Mouse (Mus musculus): ENCODE measurements around the gene Efna4. TPM values are rescaled to one million over a fixed set of nuclear protein-coding genes. Genes with fewer than 3 reads are reported as not detected.

Gene Efna4
- total RNA-seq (2021) = 1 to 10 TPM; 1.9 to 2.2 TPM

GRCm38 (mm10) chr3:89337721-89338578 lies at the start of gene Efna4:
TSS of gene Efna4 (minus strand) at chr3:89338028.
- DNase-seq = peak; percentile 65 to 74
- intact Hi-C loops (cut with DNase I) = loop anchor here (2.0 kb wide), 1 partner anchor 21 kb away; no protein-coding TSS in a partner anchor

- peak in 1 of 2 experiments; percentile 46 for DNase-seq
- intact Hi-C loops (cut with DNase I) = no loop called here
Observed at GRCm38 (mm10) chr3:89386438-89387420, 48.9 kb upstream of the Efna4 start.

DNA sequence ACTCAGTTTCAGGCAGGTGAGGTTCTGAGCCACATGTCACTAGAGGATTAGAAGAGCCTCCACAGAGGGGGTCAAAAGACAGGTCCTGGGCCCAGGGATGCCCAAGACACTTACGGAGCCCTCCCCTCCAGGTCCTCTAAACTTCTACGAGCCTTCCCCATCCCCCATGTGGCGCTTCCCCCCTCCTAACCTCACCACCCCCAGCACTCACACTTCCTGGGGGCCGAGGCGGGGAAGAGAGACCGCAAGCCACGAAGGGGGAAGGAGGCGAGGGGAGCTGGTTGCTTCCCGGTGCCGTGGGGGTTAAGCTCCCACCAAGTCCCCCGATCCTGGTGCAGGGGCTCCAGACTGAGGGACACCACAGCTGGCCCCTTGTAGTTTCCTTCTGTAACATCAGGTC lies 47.6 kb upstream of the Efna4 start:
- intact Hi-C loops (cut with DNase I) = no loop called here
- DNase-seq = no peak

- DNase-seq = no peak
- intact Hi-C loops (cut with DNase I) = no loop called here
Observed at GRCm38 (mm10) chr3:89384331-89385076, 46.7 kb upstream of the Efna4 start.

DNA sequence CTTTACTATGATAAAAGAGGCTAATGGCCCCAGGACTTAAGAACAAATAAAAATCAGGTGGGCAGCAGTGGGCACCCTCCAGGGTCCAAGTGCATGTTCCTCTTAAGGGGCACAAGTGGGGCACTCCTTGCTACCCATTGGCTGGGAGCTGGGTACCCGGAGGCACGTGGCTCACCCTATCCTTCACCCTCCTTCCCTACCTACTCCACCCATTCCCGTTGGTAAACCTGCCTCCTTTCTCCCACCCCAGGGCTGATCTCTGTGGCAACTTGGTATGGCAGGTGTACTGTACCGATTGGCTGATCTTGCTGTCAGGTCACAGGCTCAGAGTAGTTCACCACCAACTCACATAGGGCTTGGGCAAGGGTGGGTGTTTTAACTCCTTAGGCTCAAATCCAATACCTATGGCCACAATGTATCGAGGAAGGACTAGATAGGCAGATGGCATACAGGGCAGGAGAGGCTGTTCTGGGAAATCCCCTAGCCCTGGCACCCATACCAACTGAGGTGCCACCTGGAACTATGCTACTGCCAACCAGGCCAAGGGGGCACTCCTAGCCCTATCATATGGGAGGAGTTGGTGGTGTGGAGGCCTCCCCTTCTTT lies 45.9 kb upstream of the Efna4 start:
- no peak for DNase-seq
- intact Hi-C loops (cut with DNase I) = no loop called here

DNA sequence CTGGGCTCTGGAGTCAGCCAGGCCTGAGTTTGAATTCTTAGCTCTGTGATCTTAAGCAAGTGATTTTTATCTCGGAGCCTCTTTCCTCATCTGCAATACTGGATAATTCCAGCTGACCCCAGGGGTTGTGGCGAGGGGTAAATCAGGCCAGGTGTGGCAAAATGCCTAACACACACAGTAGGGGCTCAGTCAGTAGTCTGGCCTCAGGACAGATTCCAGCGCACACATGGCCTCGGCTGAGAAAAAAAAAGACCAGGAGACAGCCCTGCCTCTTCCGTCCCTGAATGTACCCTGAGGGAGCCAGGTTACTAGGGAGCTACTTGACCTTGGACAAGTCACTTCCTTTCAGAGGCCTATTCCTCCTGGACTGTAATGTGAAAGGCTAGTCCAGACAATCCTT lies 45.1 kb upstream of the Efna4 start:
- no peak for DNase-seq
- intact Hi-C loops (cut with DNase I) = no loop called here

- intact Hi-C loops (cut with DNase I) = no loop called here
- no peak for DNase-seq
Observed at GRCm38 (mm10) chr3:89382033-89382882, 44.4 kb upstream of the Efna4 start.

DNA sequence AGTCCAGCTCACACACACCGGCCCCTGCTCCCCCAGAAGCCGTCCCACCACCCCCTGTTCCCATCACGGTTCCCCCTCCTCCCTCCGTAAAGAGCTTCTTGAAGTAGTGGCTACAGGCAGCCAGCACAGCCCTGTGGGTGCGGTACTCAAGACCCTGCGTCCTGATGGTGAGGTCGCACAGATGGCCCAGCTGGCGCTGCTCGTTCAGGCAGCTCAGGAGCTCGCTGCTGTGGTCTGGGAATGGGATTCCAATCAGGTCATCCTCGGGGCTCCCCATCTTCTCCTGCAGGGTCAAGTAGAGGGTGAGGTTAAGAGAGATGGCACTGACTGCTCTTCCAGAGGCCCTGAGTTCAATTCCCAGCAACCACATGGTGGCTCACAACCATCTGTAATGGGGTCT lies 43.4 kb upstream of the Efna4 start:
- intact Hi-C loops (cut with DNase I) = no loop called here
- DNase-seq = no peak

DNA sequence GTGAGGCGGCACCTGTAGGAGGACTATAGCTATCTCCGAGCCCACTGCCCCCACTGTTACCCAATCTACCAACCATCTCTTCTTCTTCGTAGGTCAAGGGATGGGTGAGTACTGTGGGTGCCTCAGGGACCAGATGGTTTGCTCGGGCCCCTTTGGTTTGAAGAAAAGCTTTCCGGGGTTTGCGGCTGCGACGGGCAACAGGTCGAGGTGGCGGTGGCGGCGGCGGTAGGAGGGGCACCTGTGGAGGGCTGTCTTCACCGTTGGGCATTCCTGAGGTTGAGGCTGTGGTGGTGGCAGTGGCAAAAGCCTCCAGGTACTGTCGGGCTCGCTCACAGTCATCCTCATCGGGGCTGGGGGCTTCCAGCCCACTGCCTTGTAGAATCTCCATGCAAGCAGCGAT lies 42.9 kb upstream of the Efna4 start:
- intact Hi-C loops (cut with DNase I) = no loop called here
- DNase-seq = no peak

DNA sequence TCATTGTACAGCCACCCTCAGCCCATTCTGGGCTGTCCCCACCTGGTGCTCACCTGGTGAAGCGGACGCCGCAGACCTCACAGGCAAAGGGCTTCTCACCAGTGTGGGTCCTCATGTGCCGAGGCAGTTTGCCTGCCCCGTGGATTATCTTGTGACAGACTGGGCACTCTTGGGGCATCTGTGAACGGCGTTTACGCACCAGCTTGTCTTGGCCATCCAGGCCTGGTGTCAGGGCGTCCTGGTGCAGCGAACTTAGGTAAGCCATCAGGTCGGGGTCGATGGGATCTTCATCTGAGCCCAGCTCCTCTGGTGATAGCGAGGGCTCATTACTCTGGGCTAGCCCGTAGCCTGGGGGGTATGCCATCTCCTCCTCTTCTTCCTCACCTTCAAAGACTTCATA lies 42.5 kb upstream of the Efna4 start:
- DNase-seq = no peak
- intact Hi-C loops (cut with DNase I) = no loop called here

DNA sequence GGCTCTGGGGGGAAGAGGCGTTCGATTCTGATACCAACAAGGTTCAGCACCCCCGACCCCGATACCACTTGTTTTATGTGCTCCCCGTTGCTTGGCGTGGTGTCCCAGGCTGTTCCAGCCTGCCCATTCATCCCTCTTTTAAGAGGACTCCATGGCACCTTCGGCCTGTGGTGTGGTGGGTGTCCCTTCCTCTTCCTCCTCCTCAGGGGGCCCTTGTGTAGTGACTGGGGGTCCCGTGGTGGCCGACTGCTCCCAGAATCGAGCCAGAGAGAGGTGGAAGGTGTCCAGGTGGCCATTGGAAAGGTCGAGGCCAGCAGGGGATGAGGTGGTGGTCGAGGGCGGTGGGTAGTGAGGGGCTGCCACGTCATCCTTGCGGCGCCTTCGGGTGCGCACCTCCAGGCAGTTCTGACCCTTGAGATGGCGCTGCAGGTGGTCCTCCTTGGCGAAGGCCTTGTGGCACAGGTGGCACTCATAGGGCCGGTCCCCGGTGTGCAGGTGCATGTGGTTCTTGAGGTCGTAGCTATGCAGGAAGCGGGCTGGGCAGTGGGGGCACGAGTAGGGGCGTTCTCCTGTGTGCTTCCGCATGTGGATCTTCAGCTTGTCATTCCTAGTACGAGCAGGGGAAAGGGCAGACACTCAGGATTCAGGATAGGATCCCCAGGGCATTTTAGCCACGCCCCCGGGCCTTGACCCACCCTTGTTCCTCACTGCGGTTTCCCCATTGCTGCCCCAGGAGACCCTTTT lies 41.7 kb upstream of the Efna4 start:
- intact Hi-C loops (cut with DNase I) = loop anchor here (2.0 kb wide), 1 partner anchor 105 kb away; no protein-coding TSS in a partner anchor

DNA sequence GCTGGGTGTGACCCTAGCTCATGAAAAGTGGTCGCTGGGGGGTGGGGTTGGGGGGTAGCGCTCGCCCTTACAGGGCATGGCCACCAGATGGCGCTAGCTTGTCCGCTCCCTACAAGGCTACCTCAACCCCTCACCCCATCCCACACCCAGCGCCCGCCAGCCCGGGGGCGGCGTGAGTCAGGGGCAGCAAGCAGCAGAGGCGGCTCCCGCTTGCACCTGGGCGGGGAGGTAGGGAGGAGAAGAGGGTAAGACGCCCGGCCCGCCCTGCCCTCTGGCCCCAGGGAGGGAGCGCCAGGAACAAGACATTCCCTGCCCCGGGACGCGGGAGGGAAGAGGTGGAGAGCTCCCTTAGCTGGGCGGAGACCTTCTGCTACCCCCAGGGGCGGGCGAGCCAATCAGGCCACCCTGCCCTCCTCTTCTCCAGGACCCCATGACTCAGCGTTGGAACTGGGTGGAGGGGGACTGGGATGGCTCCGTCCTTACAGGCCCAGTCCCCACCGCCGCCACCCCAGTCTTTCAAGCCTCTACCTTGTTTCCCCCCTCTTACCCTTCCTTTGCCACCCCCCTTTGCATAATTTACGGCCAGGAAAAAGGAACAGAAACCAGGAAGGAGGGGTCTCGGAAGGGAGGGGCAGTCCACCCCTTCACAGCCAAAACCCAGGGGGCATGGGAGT lies 40.7 kb upstream of the Efna4 start:
- intact Hi-C loops (cut with DNase I) = loop anchor here (1.0 to 2.0 kb wide), 3 partner anchors 23 to 106 kb away; partner anchors contain the start of gene Flad1
- peak; percentile 81 to 84 for DNase-seq

More for the DNA sequence above, 41.7 kb upstream of the Efna4 start:
- no peak for DNase-seq

DNA sequence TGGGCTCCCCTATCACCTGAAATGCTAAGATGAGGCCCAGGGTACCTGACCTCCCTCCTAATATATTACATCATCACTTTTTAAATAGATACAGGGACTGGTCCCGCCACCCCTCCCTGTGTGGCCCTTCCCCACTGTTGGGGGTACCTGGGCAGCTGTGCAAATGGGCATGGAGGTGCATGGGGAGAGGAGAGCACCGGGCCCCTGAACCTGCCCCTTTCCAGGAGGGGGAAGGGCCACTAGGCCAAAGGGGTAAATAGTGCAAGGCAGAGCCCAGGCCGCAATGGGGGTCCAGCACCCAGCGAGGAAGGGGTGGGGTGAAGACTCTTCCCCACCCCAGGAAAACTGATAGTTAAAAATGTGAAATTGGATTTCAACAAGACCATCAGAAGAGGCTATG lies 40.0 kb upstream of the Efna4 start:
- no peak for DNase-seq
- intact Hi-C loops (cut with DNase I) = loop anchor here (1.0 to 2.0 kb wide), 3 partner anchors 23 to 107 kb away; partner anchors contain the start of gene Flad1

DNA sequence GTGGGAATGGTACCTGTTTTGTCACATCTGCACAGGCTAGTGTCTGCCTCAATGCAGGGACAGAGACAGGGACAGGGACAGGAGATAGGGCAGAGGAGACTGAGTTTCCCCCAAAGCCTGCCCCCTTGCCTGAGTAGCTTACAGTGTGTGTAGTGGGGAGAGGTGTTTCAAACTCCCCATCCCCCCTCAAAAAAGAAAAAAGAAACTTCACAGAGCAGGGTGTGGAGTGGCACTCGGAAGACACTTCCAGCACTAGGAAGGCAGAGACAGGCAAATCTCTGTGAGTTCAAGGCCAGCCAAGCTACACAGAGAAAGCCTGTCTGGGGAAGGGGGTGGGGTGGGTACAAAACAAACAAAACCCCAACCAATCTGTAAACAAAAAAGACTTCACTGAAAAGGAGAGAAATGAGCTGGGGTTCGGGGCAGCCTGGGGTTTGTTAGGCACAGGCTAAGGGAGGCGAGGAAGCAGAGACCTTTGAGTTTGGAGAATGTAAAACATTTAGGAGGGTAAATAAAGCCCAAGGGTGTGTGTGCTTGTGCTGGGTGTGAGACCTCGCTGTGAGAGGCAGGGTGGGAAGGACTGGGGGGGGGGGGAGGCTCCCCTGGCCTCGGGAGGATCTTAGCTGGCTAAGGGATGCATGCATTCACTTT lies 35.9 kb upstream of the Efna4 start:
- intact Hi-C loops (cut with DNase I) = no loop called here
- no peak for DNase-seq

DNA sequence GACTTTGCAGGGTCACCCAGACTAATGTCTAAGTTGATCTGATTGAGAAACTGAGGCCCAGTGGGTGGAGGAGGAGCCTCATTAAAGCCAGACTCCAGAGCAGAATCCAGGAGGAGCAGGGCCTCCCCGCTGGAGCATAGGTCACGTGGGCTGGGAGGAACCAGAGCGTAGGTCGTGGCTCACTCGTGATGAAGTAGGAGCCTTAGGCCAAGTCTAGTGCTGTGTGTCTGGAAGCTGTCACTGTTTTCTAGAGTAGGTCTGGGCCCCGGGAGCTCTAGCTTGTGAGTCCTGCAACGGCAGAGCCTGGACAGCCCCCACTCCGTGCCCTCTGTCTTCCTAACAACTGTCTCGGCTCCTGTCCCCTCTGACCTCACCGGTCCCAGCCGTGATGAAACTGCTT lies 29.5 kb upstream of the Efna4 start:
- no peak for DNase-seq
- intact Hi-C loops (cut with DNase I) = no loop called here

- DNase-seq = no peak
- intact Hi-C loops (cut with DNase I) = no loop called here
Observed at GRCm38 (mm10) chr3:89365486-89366414, 27.9 kb upstream of the Efna4 start.
